8 mouse cellular contexts compared by ENCODE assay signal in genomic region chr2:116069451-116070225, GRCm38 (mm10). TPM values are rescaled to one million over a fixed set of nuclear protein-coding genes. Genes with fewer than 3 reads are reported as not detected.
DNase-seq lines count a peak whose midpoint lies in the region; ATAC-seq lines count a peak whose summit lies in the region.

No protein-coding gene starts in this region.

- H3K27me3 ChIP-seq in kidney, embryonic 15.5 days = no peaks in the 10 kb centered on the region
- H3K27me3 ChIP-seq in limb, embryonic 10.5 days (ENCODE audit: low read depth, poor library complexity, severe bottlenecking) = peaks cover 52% of the 10 kb centered on the region
- H3K27me3 ChIP-seq in neural tube, embryonic 15.5 days (replicated peaks) = peaks cover 7% of the 10 kb centered on the region; the same call in 1 of the 2 replicates

- H3K36me3 ChIP-seq in kidney, embryonic 15.5 days = no peaks in the 10 kb centered on the region
- H3K36me3 ChIP-seq in limb, embryonic 10.5 days = no peaks in the 10 kb centered on the region
- H3K36me3 ChIP-seq in neural tube, embryonic 15.5 days = no peaks in the 10 kb centered on the region

- H3K27ac ChIP-seq in kidney, embryonic 15.5 days = peak overlapping the region; percentile 98
- peak overlapping the region; percentile 93 for H3K27ac ChIP-seq in limb, embryonic 10.5 days
- peak overlapping the region; percentile 72 for H3K27ac ChIP-seq in neural tube, embryonic 15.5 days (replicated peaks)

- H3K9me3 ChIP-seq in kidney, embryonic 15.5 days (replicated peaks) = no peaks in the 10 kb centered on the region
- H3K9me3 ChIP-seq in limb, embryonic 10.5 days (replicated peaks) = no peaks in the 10 kb centered on the region
- H3K9me3 ChIP-seq in neural tube, embryonic 15.5 days (replicated peaks) = no peaks in the 10 kb centered on the region

- peak; percentile 12; the same call in 1 of the 2 replicates for ATAC-seq in kidney, embryonic 15.5 days (replicated peaks; ENCODE audit: low FRiP score)
- ATAC-seq in neural tube, embryonic 15.5 days (ENCODE audit: low FRiP score) = no peak

- peak overlapping the region; percentile 75 for H3K4me3 ChIP-seq in kidney, embryonic 15.5 days (replicated peaks)
- peak overlapping the region; percentile 77 for H3K4me3 ChIP-seq in limb, embryonic 10.5 days
- H3K4me3 ChIP-seq in neural tube, embryonic 15.5 days (replicated peaks) = peak overlapping the region; percentile 61

- H3K4me1 ChIP-seq in kidney, embryonic 15.5 days = peaks cover 20% of the 10 kb centered on the region
- H3K4me1 ChIP-seq in limb, embryonic 10.5 days = peaks cover 66% of the 10 kb centered on the region
- H3K4me1 ChIP-seq in neural tube, embryonic 15.5 days = peaks cover 32% of the 10 kb centered on the region

- H3K9ac ChIP-seq in kidney, embryonic 15.5 days = peak overlapping the region; percentile 74
- peak overlapping the region; percentile 30; the same call in 1 of the 2 replicates for H3K9ac ChIP-seq in neural tube, embryonic 15.5 days (replicated peaks)

- H3K4me2 ChIP-seq in kidney, embryonic 15.5 days = peak overlapping the region; percentile 72
- peak overlapping the region; percentile 81 for H3K4me2 ChIP-seq in neural tube, embryonic 15.5 days

- DNase-seq in kidney, postnatal 14 days = no peak
- peak; percentile 22 for DNase-seq in fibroblast of lung, adult 2 months (ENCODE audit: low read depth)
- DNase-seq in limb, embryonic 10.5 days (ENCODE audit: low spot score) = peak; percentile 55
- DNase-seq in spleen, adult 18-20 months = no peak
- DNase-seq in left cerebral cortex, postnatal 14 days (ENCODE audit: low spot score in 2 of 2) = no peak
- no peak for DNase-seq in layer of hippocampus, adult 9-10 months (ENCODE audit: low spot score)

- intact Hi-C loops in left cerebral cortex, postnatal 14 days (cut with DNase I) = loop anchor here (2.0 to 10.0 kb wide), 5 partner anchors 213 to 1447 kb away; partner anchors contain the start of gene BC052040

- WGBS in kidney, embryonic 15.5 days = 4% methylated on average over 8 of the region's 8 CpGs
- under 1% methylated on average over 8 of the region's 8 CpGs for WGBS in limb, embryonic 10.5 days
- WGBS in neural tube, embryonic 15.5 days = 17% methylated on average over 8 of the region's 8 CpGs

RNA-seq across cellular contexts. Expression of gene Meis2, which starts 4.0 kb away (rescaled TPM):
- polyA plus RNA-seq in kidney, embryonic 15.5 days (2015; fragmentation: Nextera tagmentation; extraction: Ambion mirVana) = 85.5 and 94.3 TPM in 2 replicates
- polyA plus RNA-seq in limb, embryonic 10.5 days (2016; fragmentation: Nextera tagmentation; extraction: Ambion mirVana) = 63.2 and 65.7 TPM in 2 replicates
- polyA plus RNA-seq in neural tube, embryonic 15.5 days (2015; fragmentation: Nextera tagmentation; extraction: Ambion mirVana) = 74.4 and 95.5 TPM in 2 replicates
- total RNA-seq in left cerebral cortex, postnatal 14 days (2021) = 10 to 100 TPM; 80.8 to 89.3 TPM

Comparison
In these comparisons a context has a peak if more than half of its experiments do, and no peak if none do; other contexts are left out.
1. DNase-seq: peak in fibroblast of lung, adult 2 months (single experiment) and limb, embryonic 10.5 days (single experiment); none in kidney, postnatal 14 days (single experiment), spleen, adult 18-20 months (0 of 2), left cerebral cortex, postnatal 14 days (0 of 2) and layer of hippocampus, adult 9-10 months (single experiment).
2. Peak in every context shown above with its lines, with median percentiles within 50 percentile points of each other: H3K27ac ChIP-seq and H3K4me3 ChIP-seq.